Comparison of ENCODE assay signal across 26 mouse cellular contexts in genomic region chr8:13356221-13356620, GRCm38 (mm10). TPM values are rescaled to one million over a fixed set of nuclear protein-coding genes. Genes with fewer than 3 reads are reported as not detected.
"Had no signal": no experiment of that assay in that cellular context is flagged by ENCODE, and none has a peak within 500 bp of the region (broad histone marks: within the 10 kb centered on the region; RNA-seq: fewer than 3 reads in every experiment).

No protein-coding gene starts in this region.

- H3K4me1 ChIP-seq: midbrain, embryonic 13.5 days; neural tube, embryonic 13.5 days had no signal

- H3K9ac ChIP-seq: lung, embryonic 14.5 days; midbrain, embryonic 13.5 days; neural tube, embryonic 13.5 days; neural tube, embryonic 15.5 days had no signal

- ATAC-seq: midbrain, embryonic 13.5 days; midbrain, embryonic 16.5 days had no signal

- DNase-seq: lung, adult 18-20 months; lung, embryonic 14.5 days; lung, postnatal 10 days; retina, postnatal 1 day; right cerebral cortex, adult 18-20 months; right cerebral cortex, postnatal 25 days; right cerebral cortex, postnatal 4 days; spleen, adult 18-20 months; thymus, adult 18-20 months; thymus, postnatal 14 days; thymus, postnatal 36 days had no signal

- H3K27ac ChIP-seq: macrophage; midbrain, embryonic 13.5 days; neural tube, embryonic 13.5 days; neural tube, embryonic 15.5 days had no signal

- H3K4me2 ChIP-seq: lung, embryonic 14.5 days; midbrain, embryonic 11.5 days; midbrain, embryonic 13.5 days; neural tube, embryonic 13.5 days; neural tube, embryonic 15.5 days had no signal

- H3K27me3 ChIP-seq: megakaryocyte, embryonic 14.5 days; midbrain, embryonic 13.5 days; neural tube, embryonic 13.5 days; neural tube, embryonic 15.5 days had no signal

- H3K4me3 ChIP-seq: megakaryocyte, embryonic 14.5 days; midbrain, embryonic 13.5 days; myocyte; neural tube, embryonic 13.5 days; neural tube, embryonic 15.5 days had no signal

- H3K9me3 ChIP-seq: megakaryocyte, embryonic 14.5 days; midbrain, embryonic 13.5 days; neural tube, embryonic 13.5 days; neural tube, embryonic 15.5 days had no signal

RNA-seq across cellular contexts. Expression of gene Atp4b, which starts 40.4 kb away (rescaled TPM):
- polyA plus RNA-seq: lung, embryonic 14.5 days; lung, embryonic 16.5 days; macrophage; midbrain, embryonic 13.5 days; midbrain, embryonic 16.5 days; myocyte; neural tube, embryonic 11.5 days; neural tube, embryonic 13.5 days; neural tube, embryonic 15.5 days had no signal

RNA-seq across cellular contexts. Expression of gene Grk1, which starts 48.7 kb away (rescaled TPM):
- total RNA-seq: megakaryocyte progenitor cell, adult 5-6 weeks had no signal
- polyA plus RNA-seq: lung, embryonic 14.5 days; lung, embryonic 16.5 days; macrophage; midbrain, embryonic 16.5 days; neural tube, embryonic 11.5 days; neural tube, embryonic 13.5 days; neural tube, embryonic 15.5 days; small intestine, adult 2 months; stomach, embryonic 14.5 days; stomach, embryonic 16.5 days; thymus, postnatal 0 days had no signal
